Mouse (Mus musculus) splenic B cell, adult 2 months (primary cell): ENCODE measurements around the gene 1700013G24Rik.

Source experiments
- DNase-seq: peaks from one replicate; pipeline ENCODE4 v3.0.0-alpha.2; 2011; ENCODE audit warnings: low read depth, low spot score
- H3K27me3 ChIP-seq: 2 replicates; pipeline ENCODE4 v1.6.1; 2012; ENCODE audit warnings: mild to moderate bottlenecking, low read length, moderate library complexity, mixed read lengths; ENCODE audit not compliant: control insufficient read depth, poor library complexity, insufficient read depth, severe bottlenecking
- H3K36me3 ChIP-seq: 2 replicates; pipeline ENCODE4 v1.6.1; 2012; ENCODE audit warnings: mild to moderate bottlenecking, low read length, moderate library complexity, mixed read lengths; ENCODE audit not compliant: control insufficient read depth, poor library complexity, insufficient read depth, severe bottlenecking

Gene 1700013G24Rik

DNA sequence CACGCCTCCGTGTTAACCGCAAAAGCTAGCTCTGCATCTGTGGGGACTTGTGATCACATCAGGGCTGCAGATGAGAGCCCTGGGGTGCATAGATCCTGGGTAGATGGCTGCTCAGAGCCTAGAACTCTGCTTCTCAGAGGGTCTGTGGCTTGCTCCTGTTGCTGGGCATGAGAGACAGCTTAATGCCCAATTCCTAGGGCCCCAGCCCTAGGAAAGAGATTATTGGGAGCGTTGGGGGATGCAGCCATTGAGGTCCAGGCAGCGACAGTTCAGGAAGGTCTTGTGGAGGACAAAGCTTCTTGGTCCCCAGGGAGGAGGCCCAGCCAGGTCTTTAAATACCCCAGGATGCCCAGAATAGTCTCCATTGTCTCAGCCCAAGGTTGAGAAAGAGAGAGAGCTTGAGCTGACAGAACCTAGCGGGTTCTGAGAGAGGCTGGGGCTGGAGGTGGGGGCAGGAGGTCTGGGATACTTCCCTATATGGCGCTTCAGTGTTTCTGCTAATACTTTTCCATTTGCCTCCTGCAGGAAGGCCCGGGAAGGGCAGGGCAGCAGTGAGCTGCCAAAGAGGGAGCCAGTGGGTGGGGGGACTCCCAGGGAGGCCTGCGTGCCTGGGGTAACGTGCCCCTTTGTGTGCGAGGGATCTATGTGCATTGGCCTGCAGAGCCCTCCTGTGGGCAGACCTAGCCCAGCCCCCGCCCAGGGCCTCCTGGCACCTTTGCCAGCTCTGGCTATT lies 35.7 kb downstream of the 1700013G24Rik start:
- H3K36me3 ChIP-seq, result no peaks in the 10 kb centered on the region
- DNase-seq, result no peak

GRCm38 (mm10) chr4:137489996-137490395 lies 36.9 kb downstream of the 1700013G24Rik start:
- H3K27me3 ChIP-seq, result no peaks in the 10 kb centered on the region
- no peak for DNase-seq
- H3K36me3 ChIP-seq, result no peaks in the 10 kb centered on the region

More for the DNA sequence above, 35.7 kb downstream of the 1700013G24Rik start:
- no peaks in the 10 kb centered on the region for H3K27me3 ChIP-seq

DNA sequence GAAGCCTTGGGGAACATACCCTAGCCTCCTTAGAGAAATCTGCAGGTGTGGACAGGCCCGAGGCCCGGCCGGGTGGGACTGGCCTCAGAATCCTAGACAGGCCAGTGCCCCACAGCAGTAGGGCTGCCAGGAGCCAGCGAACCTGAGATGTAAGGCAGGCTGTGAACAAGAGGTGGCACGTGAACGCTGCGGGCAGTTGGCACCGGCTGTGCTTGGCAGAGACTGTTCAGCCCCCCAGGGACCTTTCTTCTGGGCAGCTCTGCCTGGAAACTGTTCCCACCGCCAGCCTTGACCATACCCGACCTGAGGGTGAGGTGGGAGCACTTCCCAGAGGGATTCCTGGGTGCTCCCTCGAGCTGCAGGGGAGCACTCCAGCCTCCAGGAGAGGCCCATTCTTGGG lies 39.5 kb downstream of the 1700013G24Rik start:
- H3K36me3 ChIP-seq, result no peaks in the 10 kb centered on the region
- no peak for DNase-seq
- no peaks in the 10 kb centered on the region for H3K27me3 ChIP-seq

GRCm38 (mm10) chr4:137493187-137493586 lies 40.1 kb downstream of the 1700013G24Rik start:
- no peak for DNase-seq
- no peaks in the 10 kb centered on the region for H3K36me3 ChIP-seq

GRCm38 (mm10) chr4:137494751-137495500 lies 41.8 kb downstream of the 1700013G24Rik start:
- no peaks in the 10 kb centered on the region for H3K27me3 ChIP-seq
- DNase-seq, result peak; percentile 10
- H3K36me3 ChIP-seq, result no peaks in the 10 kb centered on the region

More at GRCm38 (mm10) chr4:137493187-137493586, 40.1 kb downstream of the 1700013G24Rik start:
- H3K27me3 ChIP-seq, result no peaks in the 10 kb centered on the region

DNA sequence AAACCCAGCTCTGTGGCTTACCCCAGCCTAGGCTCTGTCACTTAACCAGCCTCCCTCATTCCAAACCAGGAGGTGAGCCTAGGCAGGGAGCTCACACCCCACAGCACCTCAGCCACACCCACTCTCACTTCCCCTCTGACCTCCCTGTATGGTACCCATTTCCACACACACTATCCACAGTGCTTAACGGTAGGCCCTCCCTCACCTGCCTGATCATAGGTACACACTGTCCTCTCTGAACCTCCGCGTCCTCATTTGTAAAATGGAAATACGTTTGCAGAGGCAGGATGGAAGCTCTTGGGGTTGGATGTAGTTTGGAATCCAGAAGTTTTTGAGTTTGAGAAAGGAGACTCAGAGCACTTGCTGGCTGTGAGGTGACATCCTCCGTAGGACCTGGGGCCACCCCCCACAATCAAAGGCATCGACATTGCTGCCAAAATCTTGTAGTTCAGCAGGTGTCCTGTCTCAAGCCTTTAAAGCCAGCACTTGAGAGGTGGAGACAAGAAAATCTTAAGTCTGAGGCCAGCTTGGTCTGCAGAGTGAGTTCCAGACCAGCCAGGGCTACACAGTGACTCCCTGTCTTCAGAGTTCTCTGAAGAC lies 42.5 kb downstream of the 1700013G24Rik start:
- Histone ChIP-seq H3K36me3 (no peaks in the 10 kb centered on the region), H3K27me3 (no peaks in the 10 kb centered on the region)
- DNase-seq, result peak; percentile 74

GRCm38 (mm10) chr4:137497367-137497766 lies 44.3 kb downstream of the 1700013G24Rik start:
- no peaks in the 10 kb centered on the region for H3K36me3 ChIP-seq
- no peak for DNase-seq
- H3K27me3 ChIP-seq, result no peaks in the 10 kb centered on the region

DNA sequence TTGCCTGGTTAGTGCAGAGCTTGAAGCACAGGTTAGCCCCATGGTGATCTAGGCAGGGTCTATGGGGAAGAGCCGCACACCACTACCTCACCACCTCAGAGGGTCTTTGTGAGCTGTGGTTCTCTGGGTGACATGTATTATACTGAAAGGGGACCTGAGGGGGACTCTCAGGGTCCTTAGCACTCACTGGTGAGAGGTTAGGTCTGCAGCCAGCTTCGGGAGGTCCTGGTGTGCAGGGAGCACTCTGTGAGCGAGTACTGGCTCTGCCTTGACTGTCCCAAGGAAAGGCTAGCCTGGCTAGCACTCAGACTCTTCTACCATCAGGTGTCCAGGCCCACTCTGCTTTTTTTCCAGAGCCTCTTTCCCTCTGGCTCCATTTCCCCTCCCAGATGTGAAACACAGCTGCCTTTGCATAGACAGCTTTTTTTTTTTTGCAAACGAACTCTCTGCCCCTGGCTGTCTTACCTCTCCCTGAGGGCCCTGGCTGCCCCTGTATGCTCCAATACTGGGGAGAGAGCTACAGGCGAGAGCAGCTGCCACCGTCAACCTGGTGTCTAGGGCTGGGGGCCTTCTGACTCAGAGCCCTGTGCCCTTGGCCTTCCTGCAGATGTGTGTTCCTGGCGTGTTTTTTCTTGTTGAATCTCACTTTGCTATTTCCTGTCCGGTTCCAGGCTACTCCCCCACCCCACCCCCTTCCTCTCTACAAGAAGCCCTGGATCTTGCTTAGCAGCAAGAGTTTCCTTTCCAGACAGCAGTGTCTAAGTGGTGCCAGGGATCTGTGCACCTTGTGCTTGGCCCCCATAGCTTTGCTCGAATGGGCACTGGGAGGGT lies 45.0 kb downstream of the 1700013G24Rik start:
- no peak for DNase-seq
- Histone ChIP-seq H3K36me3 (no peaks in the 10 kb centered on the region), H3K27me3 (no peaks in the 10 kb centered on the region)

GRCm38 (mm10) chr4:137498882-137499583 lies 45.9 kb downstream of the 1700013G24Rik start:
- no peak for DNase-seq
- Histone ChIP-seq H3K36me3 (no peaks in the 10 kb centered on the region), H3K27me3 (no peaks in the 10 kb centered on the region)

GRCm38 (mm10) chr4:137500149-137500548 lies 47.1 kb downstream of the 1700013G24Rik start:
- no peak for DNase-seq
- Histone ChIP-seq H3K27me3 (no peaks in the 10 kb centered on the region), H3K36me3 (no peaks in the 10 kb centered on the region)

- no peaks in the 10 kb centered on the region for H3K27me3 ChIP-seq
- no peak for DNase-seq
Measured at GRCm38 (mm10) chr4:137500953-137501352, 47.9 kb downstream of the 1700013G24Rik start.

DNA sequence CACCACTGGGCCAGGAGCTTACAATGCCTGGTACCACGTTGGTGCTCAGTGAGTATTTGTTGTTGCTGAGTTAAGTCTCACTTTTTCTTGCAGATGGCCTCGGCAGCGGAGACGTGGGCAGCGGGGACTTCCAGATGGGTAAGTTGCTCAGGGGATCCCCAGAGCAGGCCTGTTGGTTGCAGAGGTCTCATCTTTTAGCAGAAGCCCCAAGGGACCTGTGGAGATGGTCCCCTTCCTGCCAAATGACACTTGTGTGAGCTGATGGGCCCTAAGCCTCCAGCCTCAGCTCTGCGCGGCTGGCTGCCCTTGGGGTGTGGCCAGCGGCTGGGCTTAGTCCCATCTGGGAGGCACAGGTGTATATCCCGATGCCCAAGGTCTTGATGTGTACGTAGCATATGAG lies 49.1 kb downstream of the 1700013G24Rik start:
- peak; percentile 71 for DNase-seq

More at GRCm38 (mm10) chr4:137500953-137501352, 47.9 kb downstream of the 1700013G24Rik start:
- no peaks in the 10 kb centered on the region for H3K36me3 ChIP-seq

DNA sequence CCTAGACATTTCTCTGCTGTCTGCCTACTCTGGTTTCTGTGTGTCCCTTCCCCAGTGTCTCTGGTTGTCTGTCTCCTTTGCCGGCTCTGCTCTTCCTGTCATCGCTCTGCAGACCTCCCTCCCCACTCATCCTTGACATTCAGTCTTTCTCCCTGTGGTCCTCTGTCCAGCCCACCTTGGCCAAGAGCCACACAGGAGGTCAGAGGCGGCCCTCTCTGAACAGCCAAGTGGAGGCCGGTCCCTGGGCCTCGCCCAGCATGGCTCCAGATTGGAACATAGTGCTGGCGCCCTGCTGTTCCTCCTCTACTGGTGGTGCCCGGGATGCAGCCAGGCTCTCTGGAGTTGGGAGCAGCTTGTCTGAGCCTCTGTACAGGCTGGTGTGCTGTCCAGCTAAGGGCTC lies 49.7 kb downstream of the 1700013G24Rik start:
- no peaks in the 10 kb centered on the region for H3K36me3 ChIP-seq
- DNase-seq, result no peak
- H3K27me3 ChIP-seq, result no peaks in the 10 kb centered on the region

More for the DNA sequence above, 49.1 kb downstream of the 1700013G24Rik start:
- Histone ChIP-seq H3K36me3 (no peaks in the 10 kb centered on the region), H3K27me3 (no peaks in the 10 kb centered on the region)

- Histone ChIP-seq H3K36me3 (no peaks in the 10 kb centered on the region), H3K27me3 (no peaks in the 10 kb centered on the region)
- DNase-seq, result no peak
Measured at GRCm38 (mm10) chr4:137503509-137503971, 50.5 kb downstream of the 1700013G24Rik start.
